Mouse (Mus musculus) G1E (cell line): ENCODE measurements around the gene Prn. TPM values are rescaled to one million over a fixed set of nuclear protein-coding genes. Genes with fewer than 3 reads are reported as not detected.

Source experiments
- ATAC-seq: 2 replicates; pipeline ENCODE4 v1.8.0; 2016; ENCODE audit warnings: mild to moderate bottlenecking; ENCODE audit not compliant: insufficient number of reproducible peaks, poor library complexity, low FRiP score, severe bottlenecking; ENCODE audit errors: extremely low read depth
- DNase-seq: peaks from one replicate; pipeline ENCODE4 v3.0.0; 2012; ENCODE audit warnings: low spot score
- H3K27me3 ChIP-seq: 2 replicates; pipeline ENCODE4 v1.6.1; 2012; ENCODE audit warnings: mild to moderate bottlenecking, low read length, inconsistent platforms; ENCODE audit not compliant: insufficient read depth
- H3K36me3 ChIP-seq: replicated peaks from 2 replicates; pipeline ENCODE3; 2012; ENCODE audit warnings: mild to moderate bottlenecking, inconsistent platforms
- H3K4me1 ChIP-seq: 2 replicates; pipeline ENCODE4 v1.6.1; 2012; ENCODE audit warnings: low read depth, low read length, inconsistent platforms, mixed read lengths; ENCODE audit not compliant: insufficient read depth
- H3K4me3 ChIP-seq: 2 replicates; pipeline ENCODE4 v1.5.1; 2012; ENCODE audit warnings: low read depth, mild to moderate bottlenecking, inconsistent platforms, low read length, moderate library complexity, mixed read lengths
- H3K9me3 ChIP-seq: replicated peaks from 2 replicates; pipeline ENCODE4 v1.6.1; 2012; ENCODE audit warnings: inconsistent platforms
- CTCF ChIP-seq: IDR thresholded peaks from 2 replicates; pipeline ENCODE4 v1.5.1; 2012; ENCODE audit warnings: low read depth, low read length, inconsistent platforms, mixed read lengths
- GATA1 ChIP-seq: IDR thresholded peaks from 2 replicates; pipeline ENCODE4 v1.6.1; 2012; ENCODE audit warnings: borderline replicate concordance, low read length, inconsistent platforms, mixed read lengths
- GATA2 ChIP-seq: IDR thresholded peaks from 2 replicates; pipeline ENCODE4 v1.6.1; 2012; ENCODE audit warnings: low read depth, low read length, inconsistent platforms, borderline replicate concordance
- POLR2AphosphoS5 ChIP-seq: IDR thresholded peaks from 2 replicates; pipeline ENCODE4 v1.6.1; 2012; ENCODE audit warnings: low read depth, low read length, inconsistent platforms; ENCODE audit not compliant: insufficient replicate concordance
- TAL1 ChIP-seq: conservative IDR thresholded peaks from 2 replicates; pipeline ENCODE4 v1.6.1; 2012; ENCODE audit warnings: low read depth, low read length, inconsistent platforms, mixed read lengths
- polyA plus RNA-seq: library from polyadenylated mRNA; stranded (reverse); fragments of >175 nt; gene quantifications from 2 replicates; pipeline ENCODE4 v1.2.3, GENCODE M21; 2012
- total RNA-seq, 2 experiments: library from RNA; stranded (forward) in 1 of 2; stranded (reverse) in 1 of 2; fragments of 200-1000 nt in 1 of 2; fragments of >200 nt in 1 of 2; fragmentation: Nextera tagmentation in 1 of 2; gene quantifications; 2 replicates each; pipeline ENCODE4 v1.2.3; 2014 to 2017

Gene Prn
- total and polyA plus RNA-seq, 3 experiments: not detected

DNA sequence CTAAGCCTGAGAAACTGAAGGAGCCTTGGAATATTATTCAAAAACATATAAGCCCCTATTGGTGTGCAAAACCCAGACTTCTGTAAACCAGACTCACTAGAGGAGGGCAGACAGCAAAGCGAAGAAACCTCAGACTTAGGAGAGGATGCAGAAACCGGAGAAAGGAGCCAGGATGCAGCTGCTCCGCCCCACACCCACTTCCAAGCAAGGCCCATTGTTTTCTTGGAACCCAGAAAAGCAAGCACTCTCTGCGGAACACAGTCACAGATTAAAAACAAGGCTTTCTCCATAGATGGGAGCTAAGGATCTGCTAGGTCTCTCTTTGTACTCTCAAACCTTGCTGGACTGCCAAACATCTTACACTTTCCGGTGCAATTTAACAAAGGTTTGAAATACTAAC, 17.2 kb upstream of the Prn start:
- Histone ChIP-seq H3K4me1 (peaks cover 57% of the 10 kb centered on the region), H3K9me3 (no peaks in the 10 kb centered on the region), H3K36me3 (no peaks in the 10 kb centered on the region), H3K27me3 (no peaks in the 10 kb centered on the region), H3K4me3 (no peak overlapping the region; the same call in 1 of the 2 replicates)
- ATAC-seq (peak; percentile 55), DNase-seq (no peak)
- TF ChIP-seq TAL1 (no peak), GATA2 (no peak), GATA1 (no peak), CTCF (no peak), POLR2AphosphoS5 (no peak)

DNA sequence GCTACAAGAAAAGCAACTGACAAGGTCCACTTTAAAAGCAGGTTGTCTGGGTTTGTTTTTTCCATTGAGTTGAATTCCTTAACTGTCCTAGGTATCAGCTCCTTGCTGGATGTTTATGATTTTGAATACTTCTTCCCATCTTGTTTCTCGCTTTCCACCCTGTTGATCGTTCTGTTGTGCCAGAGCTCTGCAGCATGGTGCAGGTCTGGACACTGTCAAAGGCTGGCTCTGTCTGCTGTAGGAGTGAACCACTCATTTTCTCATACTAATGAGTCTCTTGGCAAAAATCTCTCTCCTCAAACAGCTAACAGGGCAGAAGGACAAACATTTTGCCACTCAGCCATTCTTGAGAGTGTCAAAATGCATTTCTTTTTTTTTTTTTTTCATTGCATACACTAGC, 14.7 kb upstream of the Prn start:
- Histone ChIP-seq H3K4me1 (peaks cover 42% of the 10 kb centered on the region), H3K36me3 (no peaks in the 10 kb centered on the region), H3K9me3 (no peaks in the 10 kb centered on the region), H3K4me3 (no peak overlapping the region), H3K27me3 (no peaks in the 10 kb centered on the region)
- DNase-seq: no peak
- no peak for TF ChIP-seq GATA1
- TF ChIP-seq TAL1: no peak
- no peak for TF ChIP-seq POLR2AphosphoS5
- TF ChIP-seq GATA2: no peak
- TF ChIP-seq CTCF: no peak
- no peak for ATAC-seq

DNA sequence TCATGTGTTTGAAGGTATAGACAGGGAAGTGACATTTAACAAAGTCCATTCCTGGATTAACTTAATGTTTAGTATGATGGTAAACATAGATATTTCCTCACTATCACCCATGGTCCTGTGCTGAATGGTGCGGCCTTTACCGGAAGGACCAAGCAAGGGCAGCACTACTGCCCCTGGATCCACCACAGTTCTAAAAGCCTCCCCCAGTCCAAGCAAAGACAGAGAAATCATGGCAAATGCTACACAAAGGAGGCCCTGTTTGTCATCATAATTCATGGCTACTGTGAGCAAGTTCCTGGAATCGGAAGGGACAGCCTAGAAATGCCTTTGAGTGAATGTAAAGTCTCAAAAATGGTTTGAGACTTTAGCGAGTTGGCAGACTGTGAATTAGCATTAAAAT, 13.7 kb upstream of the Prn start:
- H3K36me3 ChIP-seq: no peaks in the 10 kb centered on the region
- no peak for ATAC-seq
- peaks cover 36% of the 10 kb centered on the region for H3K4me1 ChIP-seq
- no peak overlapping the region for H3K4me3 ChIP-seq
- no peak for DNase-seq
- H3K9me3 ChIP-seq: no peaks in the 10 kb centered on the region
- TF ChIP-seq POLR2AphosphoS5 (no peak), GATA1 (no peak), CTCF (no peak)
- H3K27me3 ChIP-seq: no peaks in the 10 kb centered on the region

- DNase-seq: no peak
- H3K9me3 ChIP-seq: no peaks in the 10 kb centered on the region
- peaks cover 25% of the 10 kb centered on the region for H3K4me1 ChIP-seq
- TF ChIP-seq POLR2AphosphoS5: no peak
- no peak for TF ChIP-seq GATA2
- no peak for TF ChIP-seq TAL1
- no peak for TF ChIP-seq GATA1
- no peak for TF ChIP-seq CTCF
- H3K27me3 ChIP-seq: no peaks in the 10 kb centered on the region
- no peaks in the 10 kb centered on the region for H3K36me3 ChIP-seq
- no peak overlapping the region for H3K4me3 ChIP-seq
- ATAC-seq: no peak
Observed at GRCm38 (mm10) chr2:131897336-131898109, 12.2 kb upstream of the Prn start.

DNA sequence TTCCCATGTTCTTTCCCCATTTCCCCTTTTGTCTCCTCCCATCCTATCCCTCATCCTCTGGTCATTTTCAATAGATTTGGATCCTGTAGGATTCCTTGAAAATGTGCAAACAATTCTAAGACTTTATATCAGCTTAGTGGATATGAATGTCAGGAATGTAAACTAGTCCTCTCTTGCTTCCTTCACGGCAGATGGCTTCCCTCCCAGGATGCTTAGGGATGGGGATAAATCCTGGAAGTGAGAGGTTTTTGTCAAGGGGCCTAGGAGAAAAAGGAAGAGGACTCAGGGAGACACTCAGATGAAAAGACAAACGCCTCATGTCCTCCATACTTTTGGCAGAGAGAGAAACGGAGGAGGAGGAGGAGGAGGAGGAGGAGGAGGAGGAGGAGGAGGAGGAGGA, 7.3 kb upstream of the Prn start:
- no peaks in the 10 kb centered on the region for H3K9me3 ChIP-seq
- no peak for TF ChIP-seq CTCF
- no peak for TF ChIP-seq TAL1
- TF ChIP-seq GATA1: no peak
- TF ChIP-seq POLR2AphosphoS5: no peak
- TF ChIP-seq GATA2: no peak
- no peak for DNase-seq
- H3K4me3 ChIP-seq: no peak overlapping the region
- H3K4me1 ChIP-seq: peaks cover 49% of the 10 kb centered on the region
- no peaks in the 10 kb centered on the region for H3K27me3 ChIP-seq
- H3K36me3 ChIP-seq: no peaks in the 10 kb centered on the region
- no peak for ATAC-seq

DNA sequence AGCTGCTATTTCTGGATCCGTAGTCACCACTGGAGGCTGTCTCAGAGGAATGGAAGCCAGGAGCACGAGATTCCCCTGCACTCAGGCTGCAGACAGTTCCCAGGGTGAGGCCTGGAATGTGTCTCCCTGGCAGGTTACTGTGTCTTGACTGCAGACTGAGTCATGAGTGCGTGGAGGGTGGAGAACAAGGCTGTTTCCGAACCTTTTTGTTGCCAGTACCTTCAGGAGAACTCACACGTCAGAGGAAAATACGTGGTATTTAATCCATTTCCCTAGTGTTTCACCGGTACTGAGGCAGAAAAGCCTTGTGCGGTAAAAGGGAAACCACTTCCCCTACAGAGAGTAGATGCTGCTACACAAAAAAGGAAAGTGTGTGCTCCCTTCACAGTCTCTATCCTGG, 6.9 kb upstream of the Prn start:
- no peak for DNase-seq
- TF ChIP-seq POLR2AphosphoS5: no peak
- no peak for TF ChIP-seq CTCF
- no peak for TF ChIP-seq GATA2
- no peak for TF ChIP-seq TAL1
- no peak for TF ChIP-seq GATA1

More for the DNA sequence above, 6.9 kb upstream of the Prn start:
- H3K27me3 ChIP-seq: no peaks in the 10 kb centered on the region
- no peaks in the 10 kb centered on the region for H3K9me3 ChIP-seq
- H3K4me3 ChIP-seq: no peak overlapping the region
- peaks cover 54% of the 10 kb centered on the region for H3K4me1 ChIP-seq
- no peak for ATAC-seq
- no peaks in the 10 kb centered on the region for H3K36me3 ChIP-seq
